In the genomic region with DNA sequence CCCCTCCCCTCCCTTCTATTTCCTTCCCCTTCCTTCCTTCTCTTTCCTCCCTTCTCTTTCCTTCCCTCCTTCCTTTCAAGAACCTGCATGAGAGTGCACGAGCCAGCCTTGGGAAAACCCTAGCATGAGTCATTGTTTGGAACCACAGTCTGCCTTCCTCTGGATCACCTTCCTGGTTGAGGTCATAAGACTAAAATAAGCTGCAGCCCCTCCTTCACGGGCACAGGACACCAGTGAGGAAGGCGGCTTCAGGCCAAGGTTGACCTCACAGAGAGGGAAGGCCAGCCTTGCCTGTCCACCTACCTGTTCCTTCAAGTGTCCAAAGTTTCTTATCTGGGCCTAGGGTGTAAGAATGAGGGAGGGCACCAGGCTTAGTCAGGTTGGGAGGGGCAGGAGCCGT, we compare ENCODE assay signal across 8 mouse cellular contexts. TPM values are rescaled to one million over a fixed set of nuclear protein-coding genes. Genes with fewer than 3 reads are reported as not detected.
DNase-seq lines count a peak whose midpoint lies in the region; ATAC-seq and TF ChIP-seq lines count a peak whose summit lies in the region.
"Had no signal": no experiment of that assay in that cellular context is flagged by ENCODE, and none has a peak within 500 bp of the region (broad histone marks: within the 10 kb centered on the region; RNA-seq: fewer than 3 reads in every experiment).

No protein-coding gene starts in this region.

- peak; percentile 79 to 91 for DNase-seq in adrenal gland, adult (ENCODE audit: inconsistent age in 2 of 2, low spot score in 1 of 2)
- DNase-seq in cerebellum, postnatal 36 days = peak; percentile 72 to 77
- DNase-seq in heart, postnatal 14 days = peak; percentile 84 to 89
- no peak for DNase-seq in liver, embryonic 11.5 days (ENCODE audit: low spot score)
- DNase-seq in stomach, postnatal 0 days (ENCODE audit: low spot score) = peak; percentile 84

- 40% methylated on average over 4 of the region's 4 CpGs for WGBS in liver, embryonic 11.5 days
- WGBS in stomach, postnatal 0 days = 20% methylated on average over 4 of the region's 4 CpGs
- 67% methylated on average over 4 of the region's 4 CpGs for WGBS in neural tube, embryonic 15.5 days
- 71% methylated on average over 4 of the region's 4 CpGs for whole genome bisulfite sequencing in hindbrain, embryonic 16.5 days

- no peaks in the 10 kb centered on the region; the same call in 1 of the 2 replicates for H3K36me3 ChIP-seq in liver, embryonic 11.5 days (ENCODE audit: control insufficient read depth, insufficient read depth, low read length)
- no peaks in the 10 kb centered on the region for H3K36me3 ChIP-seq in stomach, postnatal 0 days (ENCODE audit: control insufficient read depth, insufficient read depth, low read length)
- H3K36me3 ChIP-seq in neural tube, embryonic 15.5 days = no peaks in the 10 kb centered on the region
- no peaks in the 10 kb centered on the region for H3K36me3 ChIP-seq in hindbrain, embryonic 16.5 days (ENCODE audit: control insufficient read depth, insufficient read depth, low read length)
- H3K36me3 ChIP-seq: embryonic facial prominence, embryonic 12.5 days had no signal

- peak overlapping the region; percentile 21; the same call in 1 of the 2 replicates for H3K27ac ChIP-seq in liver, embryonic 11.5 days (ENCODE audit: low read depth, low read length)
- peak overlapping the region; percentile 61 for H3K27ac ChIP-seq in stomach, postnatal 0 days (replicated peaks)
- H3K27ac ChIP-seq in neural tube, embryonic 15.5 days (replicated peaks) = no peak overlapping the region
- H3K27ac ChIP-seq in hindbrain, embryonic 16.5 days (ENCODE audit: low read depth, low read length) = no peak overlapping the region
- H3K27ac ChIP-seq: embryonic facial prominence, embryonic 12.5 days had no signal

- no peak overlapping the region for H3K4me3 ChIP-seq in liver, embryonic 11.5 days (ENCODE audit: low read depth, low read length)
- no peak overlapping the region for H3K4me3 ChIP-seq in stomach, postnatal 0 days (ENCODE audit: low read depth, low read length)
- no peak overlapping the region for H3K4me3 ChIP-seq in neural tube, embryonic 15.5 days (replicated peaks)
- no peak overlapping the region for H3K4me3 ChIP-seq in hindbrain, embryonic 16.5 days (ENCODE audit: low read length)
- H3K4me3 ChIP-seq: embryonic facial prominence, embryonic 12.5 days had no signal

- H3K27me3 ChIP-seq in liver, embryonic 11.5 days (replicated peaks; ENCODE audit: control insufficient read depth, insufficient read depth, low read length) = no peaks in the 10 kb centered on the region
- no peaks in the 10 kb centered on the region for H3K27me3 ChIP-seq in stomach, postnatal 0 days (ENCODE audit: control insufficient read depth, insufficient read depth, low read length)
- no peaks in the 10 kb centered on the region for H3K27me3 ChIP-seq in neural tube, embryonic 15.5 days (replicated peaks)
- H3K27me3 ChIP-seq in hindbrain, embryonic 16.5 days (replicated peaks; ENCODE audit: control insufficient read depth, insufficient read depth, low read length) = no peaks in the 10 kb centered on the region
- H3K27me3 ChIP-seq: embryonic facial prominence, embryonic 12.5 days had no signal

- peaks cover 13% of the 10 kb centered on the region for H3K4me1 ChIP-seq in liver, embryonic 11.5 days (replicated peaks; ENCODE audit: control insufficient read depth, insufficient read depth, low read length)
- peaks cover 4% of the 10 kb centered on the region; the same call in 1 of the 2 replicates for H3K4me1 ChIP-seq in stomach, postnatal 0 days (replicated peaks; ENCODE audit: control insufficient read depth, insufficient read depth)
- no peaks in the 10 kb centered on the region for H3K4me1 ChIP-seq in neural tube, embryonic 15.5 days
- no peaks in the 10 kb centered on the region for H3K4me1 ChIP-seq in hindbrain, embryonic 16.5 days (ENCODE audit: control insufficient read depth, insufficient read depth, low read depth, low read length)

- H3K9ac ChIP-seq in liver, embryonic 11.5 days (ENCODE audit: low read depth, low read length) = 0 out of 2 replicates have a peak overlapping the region, but pooled peaks have one; percentile 22
- H3K9ac ChIP-seq in stomach, postnatal 0 days (ENCODE audit: low read length) = no peak overlapping the region
- no peak overlapping the region for H3K9ac ChIP-seq in neural tube, embryonic 15.5 days (replicated peaks)
- H3K9ac ChIP-seq in hindbrain, embryonic 16.5 days (ENCODE audit: low read depth, low read length) = no peak overlapping the region
- H3K9ac ChIP-seq: embryonic facial prominence, embryonic 12.5 days had no signal

- H3K9me3 ChIP-seq in liver, embryonic 11.5 days (ENCODE audit: control insufficient read depth, low read length) = no peaks in the 10 kb centered on the region
- H3K9me3 ChIP-seq in stomach, postnatal 0 days (ENCODE audit: control insufficient read depth, low read length) = no peaks in the 10 kb centered on the region
- H3K9me3 ChIP-seq in neural tube, embryonic 15.5 days (replicated peaks) = no peaks in the 10 kb centered on the region
- no peaks in the 10 kb centered on the region for H3K9me3 ChIP-seq in hindbrain, embryonic 16.5 days (ENCODE audit: control insufficient read depth, low read length)
- H3K9me3 ChIP-seq: embryonic facial prominence, embryonic 12.5 days had no signal

- no peak for TF ChIP-seq CTCF in stomach, postnatal 0 days (IDR thresholded peaks at IDR 0.05; ENCODE audit: low read depth)

- ATAC-seq in liver, embryonic 11.5 days (replicated peaks; ENCODE audit: low FRiP score) = no peak; the same call in 1 of the 2 replicates
- peak; percentile 96 for ATAC-seq in stomach, postnatal 0 days (ENCODE audit: low FRiP score, low TSS enrichment)
- ATAC-seq in neural tube, embryonic 15.5 days (ENCODE audit: low FRiP score) = no peak
- no peak for ATAC-seq in hindbrain, embryonic 16.5 days

- H3K4me2 ChIP-seq in liver, embryonic 11.5 days = peak overlapping the region; percentile 51; the same call in 1 of the 2 replicates
- 0 out of 2 replicates have a peak overlapping the region, but pooled peaks have one; percentile 32 for H3K4me2 ChIP-seq in stomach, postnatal 0 days (replicated peaks; ENCODE audit: low read depth)
- H3K4me2 ChIP-seq in neural tube, embryonic 15.5 days = no peak overlapping the region
- no peak overlapping the region for H3K4me2 ChIP-seq in hindbrain, embryonic 16.5 days (ENCODE audit: low read length)

- no peak for TF ChIP-seq EP300 in stomach, postnatal 0 days (optimal IDR thresholded peaks at IDR 0.05)

- intact Hi-C loops in heart, postnatal 14 days (cut with DNase I) = no loop called here

RNA-seq across cellular contexts. Expression of a gene that starts 36.6 kb away (rescaled TPM):
- total RNA-seq in heart, postnatal 14 days (2021) = 10 to 100 TPM; 18.0 to 19.3 TPM
- polyA plus RNA-seq in liver, embryonic 11.5 days (2014; fragmentation: Nextera tagmentation; extraction: Ambion mirVana) = 9.7 TPM in 2 replicates
- polyA plus RNA-seq in stomach, postnatal 0 days (2015; fragmentation: Nextera tagmentation; extraction: Ambion mirVana) = 11.8 and 12.8 TPM in 2 replicates
- 7.4 and 8.8 TPM in 2 replicates for polyA plus RNA-seq in neural tube, embryonic 15.5 days (2015; fragmentation: Nextera tagmentation; extraction: Ambion mirVana)
- 9.0 and 9.5 TPM in 2 replicates for polyA plus RNA-seq in hindbrain, embryonic 16.5 days (2015; fragmentation: Nextera tagmentation; extraction: Ambion mirVana)

Comparison
In these comparisons a context has a peak if more than half of its experiments do, and no peak if none do; other contexts are left out.
1. H3K27ac ChIP-seq: peak in liver, embryonic 11.5 days (single experiment) and stomach, postnatal 0 days (single experiment); none in neural tube, embryonic 15.5 days (single experiment) and hindbrain, embryonic 16.5 days (single experiment).
2. H3K4me2 ChIP-seq: peak in liver, embryonic 11.5 days (single experiment) and stomach, postnatal 0 days (single experiment); none in neural tube, embryonic 15.5 days (single experiment) and hindbrain, embryonic 16.5 days (single experiment).